Mouse (Mus musculus) E14TG2a.4 (cell line): Measurements from ENCODE around the gene Gm20662.

ENCODE experiments used
- CTCF ChIP-seq: conservative IDR thresholded peaks from 2 replicates; pipeline ENCODE4 v1.5.1; 2014; ENCODE audit warnings: low read length
- NANOG ChIP-seq: IDR thresholded peaks from 2 replicates; pipeline ENCODE4 v1.6.1; 2014; ENCODE audit warnings: borderline replicate concordance, low read length, mixed read lengths

DNA sequence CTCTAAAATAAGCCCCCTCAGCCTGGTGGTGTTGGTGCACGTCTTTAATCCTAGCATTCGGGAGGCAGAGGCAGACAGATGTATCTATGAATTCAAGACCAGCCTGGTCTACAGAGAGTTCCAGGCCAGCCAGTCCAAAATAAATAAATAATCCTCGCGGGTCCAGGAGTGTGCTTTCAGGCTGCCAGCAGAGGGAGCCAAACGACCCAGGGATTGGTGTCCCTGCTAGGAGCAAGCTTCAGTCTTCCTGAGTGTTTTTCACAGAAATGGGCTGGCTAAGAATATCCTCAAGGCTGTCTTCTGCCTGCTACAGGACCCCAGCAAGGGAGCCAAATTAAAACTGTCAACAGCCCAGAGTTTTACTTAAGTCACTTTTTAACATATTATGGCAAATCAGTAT lies 32.4 kb upstream of the Gm20662 start:
- TF ChIP-seq CTCF, result peak; percentile 96
- no peak for TF ChIP-seq NANOG
